Mouse (Mus musculus): ENCODE measurements around the gene 5730596B20Rik. TPM values are rescaled to one million over a fixed set of nuclear protein-coding genes. Genes with fewer than 3 reads are reported as not detected.

Gene 5730596B20Rik
- polyA plus RNA-seq, 1 experiment: 0.07 TPM

DNA sequence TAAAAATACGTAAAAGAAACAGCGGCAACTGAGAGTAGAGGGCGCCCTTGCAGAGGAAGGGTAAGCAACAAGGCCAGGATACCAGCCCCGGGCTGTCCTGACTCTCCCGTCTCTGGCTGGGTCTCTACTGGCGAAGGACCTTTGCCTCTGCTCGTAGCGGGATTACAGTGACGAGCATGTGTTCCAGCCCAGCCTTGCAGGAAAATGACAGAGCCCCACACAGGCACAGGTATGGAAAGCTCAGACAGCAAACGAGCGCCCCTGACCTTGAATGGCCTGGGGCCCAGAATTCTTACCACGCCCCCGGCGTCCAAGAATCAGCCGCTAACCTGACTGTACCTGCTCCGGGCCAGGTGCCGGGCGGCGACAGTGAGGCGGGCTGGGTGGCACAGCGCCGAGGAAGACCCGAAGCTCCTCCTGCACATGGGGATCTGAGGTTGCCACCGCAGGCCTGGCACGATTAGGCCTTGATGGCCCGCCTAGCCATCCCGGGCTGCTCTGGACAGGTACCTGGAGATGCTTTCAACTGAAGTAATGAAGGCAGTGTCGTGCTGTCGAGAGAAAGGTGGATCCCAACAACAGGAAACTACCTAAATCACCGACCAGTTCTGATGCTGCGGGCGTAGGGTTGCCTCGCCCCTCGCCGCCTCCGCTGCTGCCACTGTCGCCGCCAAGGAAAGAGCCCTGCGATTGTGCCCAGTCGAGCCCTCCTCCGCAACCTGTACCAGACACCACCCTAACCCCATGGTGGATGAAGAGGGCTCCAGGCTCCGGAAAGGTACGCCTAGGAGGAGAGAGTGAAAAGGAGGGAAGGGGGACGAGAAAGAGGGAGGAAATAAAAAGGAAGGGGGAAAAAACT is 52.5 kb downstream of the 5730596B20Rik start:
- Histone ChIP-seq H3K36me3 (ENCODE audit: control insufficient read depth, insufficient read depth) (no peaks in the 10 kb centered on the region), H3K79me2 (ENCODE audit: control insufficient read depth, insufficient read depth) (peaks cover 100% of the 10 kb centered on the region), H3K27me3 (ENCODE audit: control insufficient read depth, insufficient read depth, insufficient read length) (no peaks in the 10 kb centered on the region), H3ac (ENCODE audit: control insufficient read depth, insufficient read length, low read depth) (peak overlapping the region; percentile 64), H3K4me3 (ENCODE audit: insufficient read depth, poor library complexity, severe bottlenecking) (peak overlapping the region; percentile 36), H3K79me3 (ENCODE audit: low read depth) (peaks cover 83% of the 10 kb centered on the region)
- no peak for TF ChIP-seq CEBPB (IDR thresholded peaks at IDR 0.05; ENCODE audit: low read depth)
- TF ChIP-seq CTCF (IDR thresholded peaks at IDR 0.05; ENCODE audit: control insufficient read depth, insufficient read depth, insufficient read length): no peak
- no peak for TF ChIP-seq FOSL1 (IDR thresholded peaks at IDR 0.05; ENCODE audit: insufficient read depth, low read length, poor library complexity, severe bottlenecking)
- TF ChIP-seq MYOG (IDR thresholded peaks at IDR 0.05; ENCODE audit: control insufficient read depth, extremely low read depth, insufficient read length): no peak
- TF ChIP-seq MYOD1 (IDR thresholded peaks at IDR 0.05; ENCODE audit: control insufficient read depth, insufficient read length, low read depth): no peak
- no peak for TF ChIP-seq MAX (IDR thresholded peaks at IDR 0.05)

Small RNA genes within 50 kb of the gene (microRNA-seq; reads per million reads assigned to microRNA genes)
- 8,188 reads per million, percentile 95 among the genes with 10 or more reads in this experiment for gene Mir196b (ENCODE audit: borderline microRNAs expressed)

Other genes with a start within 250 kb of the 5730596B20Rik start
- 13.3 TPM for gene Skap2, start 164.9 kb upstream of the 5730596B20Rik start, polyA plus RNA-seq (2012; fragmentation: generic; extraction: Trizol)
- 0.96 TPM for gene Hoxa1, start 19.2 kb upstream of the 5730596B20Rik start, polyA plus RNA-seq (2012; fragmentation: generic; extraction: Trizol)
- 0.16 TPM for gene Hoxa2, start 12.7 kb upstream of the 5730596B20Rik start, polyA plus RNA-seq (2012; fragmentation: generic; extraction: Trizol)
- 0.74 TPM for gene Hoxa4, start 14.3 kb downstream of the 5730596B20Rik start, polyA plus RNA-seq (2012; fragmentation: generic; extraction: Trizol)
- gene Hoxa5, start 27.1 kb downstream of the 5730596B20Rik start, polyA plus RNA-seq (2012; fragmentation: generic; extraction: Trizol): 1.5 TPM
- 0.96 TPM for gene Hoxa6, start 31.2 kb downstream of the 5730596B20Rik start, polyA plus RNA-seq (2012; fragmentation: generic; extraction: Trizol)
- 0.67 TPM for gene Hoxa3, start 35.8 kb downstream of the 5730596B20Rik start, polyA plus RNA-seq (2012; fragmentation: generic; extraction: Trizol)
- 0.75 TPM for gene Gm28308, start 35.8 kb downstream of the 5730596B20Rik start, polyA plus RNA-seq (2012; fragmentation: generic; extraction: Trizol)
- 7.5 TPM for gene Hoxa7, start 44.4 kb downstream of the 5730596B20Rik start, polyA plus RNA-seq (2012; fragmentation: generic; extraction: Trizol)
- gene Hoxa9, start 53.6 kb downstream of the 5730596B20Rik start, polyA plus RNA-seq (2012; fragmentation: generic; extraction: Trizol): 19.3 TPM
- 19.8 TPM for gene Hoxa10, start 63.4 kb downstream of the 5730596B20Rik start, polyA plus RNA-seq (2012; fragmentation: generic; extraction: Trizol)
- 19.2 TPM for gene Hoxa11, start 68.3 kb downstream of the 5730596B20Rik start, polyA plus RNA-seq (2012; fragmentation: generic; extraction: Trizol)
- gene Hoxa13, start 83.4 kb downstream of the 5730596B20Rik start, polyA plus RNA-seq (2012; fragmentation: generic; extraction: Trizol): 0.77 TPM
- not detected for gene Evx1, start 136.0 kb downstream of the 5730596B20Rik start, polyA plus RNA-seq (2012; fragmentation: generic; extraction: Trizol)